Mouse (Mus musculus): ENCODE results near the gene Plscr2.

DNA sequence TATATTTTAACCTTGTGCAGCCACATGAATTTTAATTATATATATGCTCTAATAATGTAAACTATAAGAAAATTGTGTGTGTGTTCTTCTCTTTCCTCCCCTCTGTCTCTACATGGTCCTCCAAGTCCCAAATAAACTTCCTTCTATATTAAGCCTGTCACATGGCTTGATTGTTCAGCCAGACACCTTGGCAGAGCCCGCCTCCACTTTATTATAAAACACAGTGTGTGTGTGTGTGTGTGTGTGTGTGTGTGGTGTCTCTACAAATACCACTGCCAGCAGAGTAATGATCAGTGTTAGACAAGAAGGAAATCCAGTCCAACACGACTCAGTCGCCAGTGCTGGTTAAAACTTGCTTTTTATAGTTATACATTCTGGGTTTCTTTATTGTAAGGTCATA is 62.3 kb downstream of the Plscr2 start:
- TF ChIP-seq CTCF (IDR thresholded peaks at IDR 0.05; ENCODE audit: low read depth, low read length) (no peak), GATA1 (IDR thresholded peaks at IDR 0.05; ENCODE audit: borderline replicate concordance, low read length) (no peak), GATA2 (IDR thresholded peaks at IDR 0.05; ENCODE audit: borderline replicate concordance, low read depth, low read length) (no peak), POLR2AphosphoS5 (IDR thresholded peaks at IDR 0.05; ENCODE audit: insufficient replicate concordance, low read depth, low read length) (no peak)
